Mouse (Mus musculus): ENCODE measurements at regions not wholly inside any gene's neighbourhood (a gene's known extent, or its start where the extent isn't known, plus 50 kb on each side); places are given as distances from the start of the nearest gene placed in this dataset.
"Not testable (repeated sequence)": the region's sequence is repeated elsewhere in the genome, so short reads cannot be mapped to it uniquely, and the experiment has no call there.

- ChIA-PET CTCF (no interaction called here), POLR2A (no interaction called here)
These were observed 52.4 kb upstream of the Plxna2 start for GRCm38 (mm10) chr1:194565574-194565973.

- ChIA-PET POLR2A (no interaction called here), CTCF (interaction anchor here in 1 of 4 experiments (0.6 kb wide), 1 partner anchor 52 kb away, joined by 7 read pairs; no protein-coding TSS in a partner anchor)
These were observed 54.1 kb upstream of the Plxna2 start for GRCm38 (mm10) chr1:194563946-194564345.

GRCm38 (mm10) chr1:194561098-194561497, 56.9 kb upstream of the Plxna2 start:
- ChIA-PET CTCF (no interaction called here), POLR2A (no interaction called here)

GRCm38 (mm10) chr1:194548661-194549060, 69.4 kb upstream of the Plxna2 start:
- ChIA-PET CTCF (no interaction called here), POLR2A (no interaction called here)

GRCm38 (mm10) chr1:194548243-194548642, 69.8 kb upstream of the Plxna2 start:
- ChIA-PET CTCF (no interaction called here), POLR2A (no interaction called here)

GRCm38 (mm10) chr1:194540923-194541322, 77.1 kb upstream of the Plxna2 start:
- POLR2A ChIA-PET, result no interaction called here
- CTCF ChIA-PET, result no interaction called here

GRCm38 (mm10) chr1:194527342-194528165, 90.5 kb upstream of the Plxna2 start:
- CTCF ChIA-PET, result no interaction called here
- POLR2A ChIA-PET, result no interaction called here

- POLR2A ChIA-PET, result no interaction called here
- CTCF ChIA-PET, result no interaction called here
These were observed 93.0 kb upstream of the Plxna2 start for GRCm38 (mm10) chr1:194524976-194525375.

GRCm38 (mm10) chr1:194521216-194521615, 96.8 kb upstream of the Plxna2 start:
- ChIA-PET CTCF (no interaction called here), POLR2A (no interaction called here)

GRCm38 (mm10) chr1:194519509-194520220, 98.4 kb upstream of the Plxna2 start:
- CTCF ChIA-PET, result no interaction called here
- POLR2A ChIA-PET, result interaction anchor here in 2 of 4 experiments (0.6 to 0.9 kb wide), 2 partner anchors 11 to 99 kb away, joined by 3 to 4 read pairs; no protein-coding TSS in a partner anchor

- ChIA-PET CTCF (interaction anchor here in 1 of 4 experiments (0.6 kb wide), 1 partner anchor 24 kb away, joined by 3 read pairs; no protein-coding TSS in a partner anchor), POLR2A (no interaction called here)
These were observed 101.9 kb upstream of the Plxna2 start for GRCm38 (mm10) chr1:194516136-194516535.

- ChIA-PET POLR2A (no interaction called here), CTCF (no interaction called here)
These were observed 109.7 kb upstream of the Plxna2 start for GRCm38 (mm10) chr1:194508314-194508713.

GRCm38 (mm10) chr1:194505826-194506225, 112.2 kb upstream of the Plxna2 start:
- ChIA-PET CTCF (no interaction called here), POLR2A (no interaction called here)

- ChIA-PET CTCF (no interaction called here), POLR2A (no interaction called here)
These were observed 113.8 kb upstream of the Plxna2 start for GRCm38 (mm10) chr1:194504207-194504606.

- CTCF ChIA-PET, result no interaction called here
- POLR2A ChIA-PET, result no interaction called here
These were observed 114.5 kb upstream of the Plxna2 start for GRCm38 (mm10) chr1:194503517-194503916.

- CTCF ChIA-PET, result no interaction called here
- POLR2A ChIA-PET, result no interaction called here
These were observed 121.6 kb upstream of the Plxna2 start for GRCm38 (mm10) chr1:194496424-194496823.

- CTCF ChIA-PET, result no interaction called here
- POLR2A ChIA-PET, result no interaction called here
These were observed 126.9 kb upstream of the Plxna2 start for GRCm38 (mm10) chr1:194491111-194491510.

GRCm38 (mm10) chr1:194488126-194488525, 129.9 kb upstream of the Plxna2 start:
- CTCF ChIA-PET, result no interaction called here

GRCm38 (mm10) chr1:194482717-194483059, 135.3 kb upstream of the Plxna2 start:
- ChIA-PET POLR2A (no interaction called here), CTCF (no interaction called here)

More at GRCm38 (mm10) chr1:194488126-194488525, 129.9 kb upstream of the Plxna2 start:
- POLR2A ChIA-PET, result no interaction called here

GRCm38 (mm10) chr1:194482001-194482716, 135.9 kb upstream of the Plxna2 start:
- POLR2A ChIA-PET, result no interaction called here
- CTCF ChIA-PET, result no interaction called here

GRCm38 (mm10) chr1:194471281-194471680, 146.7 kb upstream of the Plxna2 start:
- POLR2A ChIA-PET, CTCF ChIA-PET: not testable (repeated sequence)

Data from embryonic stem cell, embryonic (primary cell).